Mouse (Mus musculus): ENCODE results near the gene Reep3.
"Not testable (repeated sequence)": the region's sequence is repeated elsewhere in the genome, so short reads cannot be mapped to it uniquely, and the experiment has no call there.

The Reep3 gene

DNA sequence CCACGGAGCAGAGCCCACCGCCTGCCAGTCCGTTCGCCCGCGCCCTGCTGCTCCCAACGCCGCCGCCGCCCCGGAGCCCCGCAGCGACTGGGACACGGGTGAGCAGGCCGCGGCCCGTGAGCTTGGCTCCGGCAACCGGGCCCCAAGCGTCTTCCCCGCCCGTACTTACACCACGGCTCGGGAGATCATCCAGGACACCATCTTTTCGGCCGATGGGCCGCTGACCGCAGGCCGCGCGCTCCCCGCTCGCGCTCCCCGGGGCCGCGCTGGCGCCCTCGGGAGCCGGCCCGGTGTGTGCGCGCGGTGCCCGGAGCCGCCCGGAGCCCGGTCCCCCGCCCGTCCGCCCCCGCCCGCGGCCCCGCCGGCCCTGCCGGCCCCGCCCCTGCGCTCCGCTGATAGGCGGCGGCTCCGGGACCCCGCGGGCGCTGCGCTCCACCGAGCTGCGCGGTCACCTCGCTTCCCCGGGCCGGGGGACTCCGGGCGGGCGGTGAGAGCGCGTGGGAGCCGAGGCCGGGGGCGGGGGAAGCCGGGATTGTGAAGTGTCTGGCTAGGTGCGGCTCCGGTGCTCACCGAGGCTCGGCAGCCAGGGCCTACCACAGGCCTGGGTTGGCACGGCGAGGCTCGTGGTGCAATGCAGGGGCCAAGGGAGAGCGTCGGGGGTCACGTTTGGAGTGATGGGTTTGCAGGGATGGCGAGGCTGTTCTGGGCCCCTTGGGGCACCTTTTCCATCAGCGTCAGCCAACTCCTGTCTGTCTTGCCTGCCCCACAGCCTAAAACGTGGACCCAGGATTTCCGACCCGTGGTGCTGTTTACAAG lies at the start of gene Reep3:
Reep3 (minus strand) TSS at position 325 of the 816 bp plus-strand sequence.
- in situ Hi-C loops (cut with MboI) = no loop called here

- in situ Hi-C loops (cut with MboI) = no loop called here
These were observed 48.9 kb upstream of the Reep3 start for GRCm38 (mm10) chr10:67145623-67146022.

GRCm38 (mm10) chr10:67144269-67144668 lies 47.5 kb upstream of the Reep3 start:
- in situ Hi-C loops (cut with MboI) = no loop called here

- in situ Hi-C loops (cut with MboI) = no loop called here
These were observed 46.9 kb upstream of the Reep3 start for GRCm38 (mm10) chr10:67143661-67144060.

- in situ Hi-C loops (cut with MboI) = no loop called here
These were observed 40.7 kb upstream of the Reep3 start for GRCm38 (mm10) chr10:67137437-67137836.

DNA sequence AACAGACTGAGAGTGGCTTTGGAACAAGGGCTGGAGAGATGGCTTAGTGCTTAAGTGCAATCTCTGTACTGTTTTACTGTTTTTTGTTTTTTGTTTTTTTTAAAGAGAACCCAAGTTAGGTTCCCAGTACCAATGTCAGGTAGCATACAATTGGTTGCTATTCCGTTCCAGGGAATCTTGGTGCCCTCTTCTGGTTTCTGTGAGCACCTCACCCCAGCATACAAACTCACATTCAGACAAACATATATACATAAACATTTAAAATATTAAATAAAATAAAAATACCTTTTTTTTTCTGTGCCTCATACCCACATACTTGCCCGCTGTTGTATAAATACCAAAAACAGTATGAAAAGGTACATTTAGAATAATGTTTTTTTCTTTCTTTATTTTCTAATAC lies 37.6 kb upstream of the Reep3 start:
- in situ Hi-C loops (cut with MboI) = no loop called here

- in situ Hi-C loops (cut with MboI) = no loop called here
These were observed 35.0 kb upstream of the Reep3 start for GRCm38 (mm10) chr10:67131709-67132108.

DNA sequence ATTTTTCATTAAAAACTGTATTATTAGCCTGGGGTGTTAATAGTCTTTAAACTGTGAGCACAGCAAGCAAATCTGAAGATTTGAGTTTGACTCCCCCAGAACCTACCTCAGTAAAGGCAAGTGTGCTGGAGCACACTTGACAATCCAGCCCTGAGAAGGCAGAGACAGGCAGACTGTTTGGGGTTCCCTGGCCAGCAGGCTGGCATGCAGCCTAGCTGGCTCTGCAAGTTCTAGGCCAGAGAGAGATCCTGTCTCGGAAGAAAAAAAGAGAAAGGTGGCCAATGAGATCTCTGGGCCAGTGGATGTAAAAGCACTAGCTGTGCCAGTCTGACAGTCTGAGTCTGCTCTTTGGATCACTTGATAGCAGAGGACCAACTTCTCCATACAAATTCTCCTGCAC lies 32.8 kb upstream of the Reep3 start:
- in situ Hi-C loops (cut with MboI) = no loop called here

DNA sequence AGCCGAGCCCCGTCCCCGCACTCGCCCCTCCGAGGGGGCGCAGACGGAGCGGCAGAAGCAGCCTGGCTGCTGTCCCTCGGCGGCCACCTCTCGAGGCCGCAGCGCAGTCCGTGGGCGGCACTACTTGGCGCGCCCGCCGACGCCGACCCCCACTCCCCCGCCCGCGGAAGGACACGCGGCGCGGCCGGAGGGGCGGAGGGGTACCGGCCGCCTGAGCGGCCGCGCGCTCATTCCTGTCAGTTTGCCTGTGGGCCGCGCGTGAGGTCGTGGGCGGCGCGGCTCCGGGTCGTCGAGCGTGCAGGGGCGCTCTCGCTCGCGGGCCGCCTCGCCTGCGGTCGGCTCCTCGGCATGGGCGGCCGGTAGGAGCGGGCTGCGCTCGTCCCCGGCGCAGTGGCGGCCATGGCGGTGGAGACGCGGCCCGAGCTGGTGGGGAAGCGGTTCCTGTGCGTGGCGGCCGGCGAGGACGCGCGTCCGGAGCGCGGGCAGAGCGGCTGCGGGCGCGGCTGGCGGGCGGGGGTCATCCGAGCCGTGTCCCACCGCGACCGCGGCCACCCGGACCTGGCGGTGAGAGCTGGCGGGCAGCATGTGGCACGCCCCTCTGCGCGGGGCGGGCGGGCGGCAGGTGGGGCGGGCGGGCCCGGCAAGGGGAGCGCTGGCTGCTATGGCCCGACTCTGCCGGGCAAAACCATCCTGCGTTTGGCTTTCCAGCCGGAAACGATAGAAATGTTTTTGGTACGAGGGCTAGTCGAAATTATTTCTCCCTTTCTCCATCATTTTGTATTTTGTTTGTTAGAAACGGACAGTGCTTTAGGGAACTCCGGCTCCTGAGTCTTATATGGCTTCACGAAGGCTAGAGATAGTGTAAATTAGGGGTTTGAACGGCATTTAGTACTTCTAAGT lies 30.4 kb upstream of the Reep3 start:
- in situ Hi-C loops (cut with MboI) = no loop called here

GRCm38 (mm10) chr10:67126061-67126858 lies 29.5 kb upstream of the Reep3 start:
- in situ Hi-C loops (cut with MboI) = no loop called here

- in situ Hi-C loops (cut with MboI) = no loop called here
These were observed 27.4 kb upstream of the Reep3 start for GRCm38 (mm10) chr10:67124156-67124555.

- in situ Hi-C loops (cut with MboI) = no loop called here
These were observed 27.0 kb upstream of the Reep3 start for GRCm38 (mm10) chr10:67123756-67124155.

GRCm38 (mm10) chr10:67120640-67121039 lies 23.9 kb upstream of the Reep3 start:
- in situ Hi-C loops (cut with MboI) = no loop called here

DNA sequence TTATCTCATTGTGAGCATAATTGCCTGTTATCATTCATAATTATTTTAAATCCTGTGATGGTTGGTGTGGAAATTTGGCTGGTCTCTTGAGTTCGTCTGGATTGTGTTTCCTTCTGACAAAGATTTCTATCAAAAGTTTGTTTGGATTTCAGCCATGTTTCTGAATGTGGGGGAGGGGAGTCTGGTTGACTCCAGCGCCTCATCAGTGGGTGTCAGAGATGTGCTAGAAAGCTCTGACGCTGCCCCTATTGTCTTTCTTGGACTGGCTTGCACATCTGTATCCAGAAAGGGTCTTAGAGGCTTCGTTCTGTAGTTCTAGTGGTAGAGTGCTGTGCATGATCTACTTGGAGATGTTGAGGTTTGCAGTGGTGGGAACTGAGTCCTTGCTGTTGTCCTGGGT lies 23.4 kb upstream of the Reep3 start:
- in situ Hi-C loops (cut with MboI) = no loop called here

DNA sequence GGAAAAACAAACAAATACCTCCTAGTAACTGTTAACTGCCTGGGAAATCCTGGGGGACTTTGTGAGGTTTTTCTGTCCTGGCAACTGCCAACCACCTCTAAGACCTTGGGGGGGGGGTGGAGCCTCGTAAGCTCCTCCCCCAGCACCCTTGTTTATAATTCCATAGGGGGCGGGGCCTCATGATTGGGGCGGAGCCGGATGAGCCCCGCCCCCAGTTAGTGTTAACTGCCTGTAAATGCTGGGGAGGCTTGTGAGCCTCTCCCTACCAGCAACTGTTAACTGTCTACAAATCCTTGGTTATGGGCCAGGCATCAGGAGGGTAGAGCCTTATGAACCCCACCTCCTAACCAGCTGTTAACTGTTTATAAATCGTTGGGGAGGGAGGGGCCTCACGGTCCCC lies 22.5 kb upstream of the Reep3 start:
- in situ Hi-C loops (cut with MboI) = no loop called here

GRCm38 (mm10) chr10:67116251-67116650 lies 19.5 kb upstream of the Reep3 start:
- in situ Hi-C loops (cut with MboI) = no loop called here

DNA sequence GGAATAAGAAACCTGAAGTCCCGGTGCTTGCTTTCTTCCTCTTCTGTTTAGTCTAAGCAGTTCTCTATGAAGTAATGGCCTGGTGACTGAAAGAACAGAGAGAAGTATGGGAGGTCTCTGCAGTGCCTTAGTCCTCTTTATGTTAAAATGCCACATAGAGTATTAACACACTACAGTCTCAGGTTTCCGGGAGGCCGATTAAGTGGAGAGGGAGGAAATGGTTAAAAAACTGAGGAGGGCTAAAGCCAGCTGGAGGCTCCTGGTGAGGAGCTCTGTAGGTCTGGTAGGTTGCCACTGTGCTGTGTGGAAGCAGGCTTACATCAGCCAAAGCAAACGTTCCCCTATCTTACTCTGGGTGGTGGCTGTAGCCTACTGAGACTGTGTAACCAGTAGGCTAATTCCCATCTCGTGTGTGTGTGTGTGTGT lies 18.9 kb upstream of the Reep3 start:
- in situ Hi-C loops (cut with MboI) = no loop called here

GRCm38 (mm10) chr10:67115115-67115514 lies 18.4 kb upstream of the Reep3 start:
- in situ Hi-C loops (cut with MboI) = no loop called here

DNA sequence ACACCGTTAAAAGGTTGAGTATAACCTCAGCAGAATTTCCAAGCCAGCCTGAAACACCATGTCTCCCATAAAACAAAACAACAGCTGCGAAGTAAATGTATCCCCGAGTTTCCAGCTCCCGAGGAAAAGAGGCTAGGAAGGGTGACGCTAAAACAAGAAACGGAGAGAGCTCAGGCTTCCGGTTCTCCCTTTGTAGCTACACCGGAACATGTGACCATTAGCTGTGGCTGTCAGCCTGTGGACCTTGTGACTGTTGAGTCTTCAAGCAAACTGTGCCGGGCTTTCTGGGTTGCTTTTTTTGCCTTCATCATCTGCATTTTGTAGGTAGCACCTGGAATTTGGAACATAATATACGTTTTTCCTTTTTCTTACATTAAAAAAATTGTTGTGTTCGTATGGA lies 17.1 kb upstream of the Reep3 start:
- in situ Hi-C loops (cut with MboI) = no loop called here

DNA sequence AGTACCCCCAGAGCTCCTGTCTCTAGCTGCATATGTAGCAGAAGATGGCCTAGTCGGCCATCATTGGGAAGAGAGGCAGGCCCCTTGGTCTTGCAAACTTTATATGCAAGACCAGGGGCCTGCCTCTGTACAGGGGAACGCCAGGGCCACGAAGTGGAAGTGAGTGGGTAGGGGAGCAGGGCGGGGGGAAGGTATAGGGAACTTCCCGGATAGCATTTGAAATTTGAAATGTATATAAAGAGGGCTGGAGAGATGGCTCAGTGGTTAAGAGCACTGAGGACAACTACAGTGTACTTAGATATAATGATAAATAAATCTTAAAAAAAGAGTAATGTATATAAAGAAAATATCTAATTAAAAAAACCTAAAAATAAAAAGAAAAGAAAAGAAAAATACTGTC lies 16.2 kb upstream of the Reep3 start:
- in situ Hi-C loops (cut with MboI) = not testable (repeated sequence)

- in situ Hi-C loops (cut with MboI) = no loop called here
These were observed 15.0 kb upstream of the Reep3 start for GRCm38 (mm10) chr10:67111799-67112177.
